Mouse (Mus musculus) ovary, postnatal 14 days (tissue): ENCODE results near the gene Ccdc81.

Experiments used
- DNase-seq: peaks from one replicate; pipeline ENCODE4 v3.0.0; 2022; ENCODE audit warnings: low spot score

The Ccdc81 gene

DNA sequence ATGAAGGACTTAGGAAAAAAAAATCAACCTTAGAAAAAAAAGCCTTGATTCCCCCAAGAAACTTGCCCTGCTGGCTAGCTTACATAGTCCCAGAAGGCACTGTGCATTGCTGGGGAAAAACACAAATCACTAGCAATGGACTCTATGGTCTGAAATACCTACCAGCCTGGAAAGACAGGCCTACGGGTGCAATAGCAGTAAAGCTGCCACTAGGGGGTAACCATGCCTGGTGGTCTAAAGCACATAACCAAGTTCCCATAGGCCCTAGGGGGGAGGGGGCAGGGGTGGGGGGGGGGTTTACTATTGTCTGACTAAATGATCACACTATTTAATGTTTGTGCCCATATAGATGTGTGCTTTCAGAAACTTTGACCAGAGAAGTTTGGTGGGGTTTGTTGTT, 38.7 kb downstream of the Ccdc81 start:
- no peak for DNase-seq

DNA sequence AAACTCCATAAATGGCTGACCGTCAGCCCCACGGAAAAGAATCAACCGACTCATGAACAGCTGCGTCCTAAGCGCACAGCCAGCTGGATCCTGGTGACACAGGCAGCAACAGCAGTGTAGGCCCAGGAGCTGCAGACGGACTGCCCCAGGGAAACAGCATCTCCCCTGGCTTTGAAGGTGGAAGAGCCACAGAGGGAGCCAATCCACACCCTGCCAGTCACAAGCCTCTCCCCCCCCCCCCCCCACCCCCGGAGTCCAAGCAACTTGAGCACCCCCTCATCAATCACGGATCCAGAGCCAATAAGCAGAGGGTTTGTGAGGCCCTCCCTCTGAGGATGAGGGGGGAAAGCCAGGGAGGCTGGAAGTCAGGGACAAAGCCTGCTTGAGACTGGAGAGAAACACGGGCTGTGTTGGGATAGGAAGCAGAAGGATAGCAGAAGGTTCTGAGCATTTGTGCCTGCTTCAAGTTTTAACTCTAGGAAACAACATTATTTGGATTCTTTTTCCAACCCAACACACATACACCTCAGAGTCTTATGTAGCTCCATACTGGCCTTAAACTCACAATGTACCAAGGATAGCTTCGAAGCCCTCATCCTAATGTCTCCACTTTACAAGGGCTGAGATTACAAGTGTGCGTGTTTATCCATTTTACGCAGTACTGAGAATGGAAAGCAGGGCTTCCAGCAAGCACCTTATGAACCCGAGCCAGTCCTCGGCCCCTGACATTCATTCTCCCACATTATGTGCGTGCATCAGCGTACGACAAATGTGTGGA, 46.8 kb downstream of the Ccdc81 start:
- DNase-seq = no peak

- DNase-seq = no peak
These were observed 48.2 kb downstream of the Ccdc81 start for GRCm38 (mm10) chr7:89855196-89855595.

DNA sequence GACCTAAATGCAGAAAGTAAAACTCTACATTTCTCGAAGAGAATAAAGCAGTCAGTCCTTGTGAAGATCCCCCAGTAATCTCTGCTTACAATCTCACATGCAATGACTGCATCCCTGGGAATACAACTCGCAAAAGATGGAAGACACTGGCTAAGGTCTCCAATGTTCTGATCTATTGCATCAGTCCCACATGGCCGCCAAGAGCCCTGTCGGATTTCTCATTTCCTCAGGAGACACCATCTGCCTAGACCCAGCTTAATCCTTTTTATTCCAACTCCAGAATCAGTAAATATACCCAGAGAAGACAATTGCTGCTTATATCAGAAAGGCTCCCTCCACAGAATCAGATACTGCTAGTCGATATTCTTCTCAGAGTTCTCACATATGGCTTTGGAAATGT, 50.3 kb downstream of the Ccdc81 start:
- DNase-seq = no peak

DNA sequence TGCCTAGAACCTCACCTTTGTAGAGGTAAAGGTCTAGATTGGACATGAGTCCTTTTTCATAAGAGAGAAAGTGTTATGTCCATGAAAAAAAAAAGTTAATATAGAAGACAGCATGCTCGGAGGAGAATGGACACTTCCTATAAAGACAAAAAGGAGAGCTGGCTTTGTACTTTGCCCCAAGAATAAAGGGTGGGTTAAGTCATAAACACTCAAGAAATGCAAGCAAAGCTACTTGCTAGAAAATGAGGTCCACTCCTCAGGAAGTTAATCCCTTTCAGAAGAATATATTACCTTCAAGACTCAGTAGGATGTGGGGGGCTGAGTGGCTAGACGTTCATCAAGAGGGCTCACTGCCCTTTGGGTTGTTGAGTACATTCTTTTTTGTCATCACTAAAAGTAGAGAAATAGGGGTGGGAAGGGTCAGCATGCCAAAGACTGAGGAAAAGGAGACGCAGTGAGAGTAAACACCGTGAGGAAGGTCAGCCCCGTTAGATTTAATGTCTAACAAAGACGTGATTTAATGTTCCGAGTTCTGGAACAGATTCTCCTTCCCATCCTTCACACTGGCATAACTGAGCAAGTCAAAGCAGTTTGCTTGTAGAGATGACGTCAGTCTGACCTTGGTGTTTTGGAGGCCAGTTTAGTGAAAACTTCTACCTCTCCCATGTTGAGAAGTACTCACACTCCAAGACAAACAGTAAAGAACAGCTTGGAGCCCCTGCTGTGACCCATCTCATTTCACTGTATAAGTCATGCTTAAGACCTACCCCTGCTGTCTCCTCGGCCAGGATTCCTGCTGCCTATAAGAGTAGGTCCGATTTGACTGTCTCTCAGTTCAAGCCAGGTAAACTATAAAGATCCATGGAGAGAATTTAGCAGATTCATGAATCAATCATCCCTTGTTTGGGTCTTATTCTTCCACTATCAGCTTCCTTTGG, 51.0 kb downstream of the Ccdc81 start:
- no peak for DNase-seq

GRCm38 (mm10) chr7:89850510-89850909, 52.9 kb downstream of the Ccdc81 start:
- DNase-seq = no peak

- DNase-seq = no peak
These were observed 57.8 kb downstream of the Ccdc81 start for GRCm38 (mm10) chr7:89845669-89846068.

- peak; percentile 46 for DNase-seq
These were observed 59.9 kb downstream of the Ccdc81 start for GRCm38 (mm10) chr7:89843533-89843932.

DNA sequence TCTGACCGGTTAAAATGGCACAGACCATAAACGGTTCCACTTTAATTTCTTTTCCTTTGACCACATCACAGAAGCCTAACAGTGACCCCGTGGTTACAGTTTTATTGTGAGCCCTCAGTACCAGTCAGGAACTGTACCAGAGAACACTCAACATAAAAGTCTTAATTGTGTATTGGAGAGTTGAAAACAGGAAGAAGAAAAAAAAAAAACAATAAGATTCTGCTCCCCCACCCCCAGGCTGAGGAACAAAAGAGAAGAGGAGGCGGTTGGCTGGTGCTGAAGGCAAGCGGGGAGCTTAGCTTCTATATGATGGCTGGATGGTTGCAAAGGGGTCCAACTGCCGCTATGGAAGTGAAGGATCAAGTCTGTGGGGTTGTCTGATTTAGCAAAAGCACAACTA, 60.3 kb downstream of the Ccdc81 start:
- no peak for DNase-seq

DNA sequence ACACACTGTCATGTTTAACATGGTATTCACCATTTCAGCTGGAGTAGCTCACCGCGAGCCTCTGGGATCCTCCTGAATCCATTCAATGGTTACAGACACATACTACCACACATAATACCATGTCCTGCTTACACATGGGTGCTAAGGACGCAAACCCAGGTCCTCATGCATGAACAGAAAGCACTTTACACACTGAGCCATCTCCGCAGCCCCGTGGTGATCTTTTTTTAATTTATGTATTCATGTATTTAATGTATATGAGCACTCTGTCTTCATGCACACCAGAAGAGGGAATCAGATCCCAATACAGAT, 61.1 kb downstream of the Ccdc81 start:
- no peak for DNase-seq

- DNase-seq = peak; percentile 80
These were observed 61.6 kb downstream of the Ccdc81 start for GRCm38 (mm10) chr7:89841670-89842403.

GRCm38 (mm10) chr7:89839721-89840120, 63.7 kb downstream of the Ccdc81 start:
- no peak for DNase-seq

DNA sequence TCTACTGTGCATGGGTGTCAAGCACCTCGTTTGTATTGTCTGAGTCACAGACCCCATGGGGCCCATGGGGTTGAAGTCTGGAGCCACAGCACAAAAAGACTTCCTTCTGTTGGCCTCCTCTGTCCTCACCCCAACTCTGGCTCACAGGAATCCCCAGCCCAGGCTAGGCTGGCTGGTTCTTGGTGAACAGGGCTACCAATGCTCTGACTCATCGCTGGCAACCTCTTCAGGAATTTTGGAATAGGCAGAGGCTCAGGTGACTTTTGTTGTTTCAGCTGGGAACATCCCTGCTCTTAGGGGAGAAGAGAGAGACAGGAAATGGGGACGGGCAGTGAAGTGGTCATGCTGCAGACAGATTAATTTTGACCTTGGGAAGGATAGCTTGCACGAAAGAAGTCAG, 65.6 kb downstream of the Ccdc81 start:
- DNase-seq = no peak

- no peak for DNase-seq
These were observed 66.8 kb downstream of the Ccdc81 start for GRCm38 (mm10) chr7:89836676-89837075.

DNA sequence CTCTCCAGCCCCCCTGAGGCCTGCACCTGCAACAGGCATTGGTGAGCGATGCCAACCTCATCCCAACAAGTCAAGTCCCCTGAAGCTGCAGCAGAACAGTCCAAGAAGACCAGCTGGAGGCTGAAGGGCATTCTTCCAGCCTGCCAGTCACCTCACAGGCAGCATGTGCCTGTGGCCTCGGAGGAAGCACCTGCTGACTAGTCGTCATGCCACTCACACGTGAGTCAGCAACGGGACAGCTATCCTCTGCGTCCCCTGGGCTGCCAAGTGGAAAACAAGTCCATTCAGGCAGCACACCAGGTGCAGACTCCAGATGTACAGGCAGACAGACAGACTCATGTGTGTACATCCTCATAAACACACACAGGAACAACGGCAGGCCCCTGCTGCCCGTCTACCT, 67.9 kb downstream of the Ccdc81 start:
- no peak for DNase-seq

DNA sequence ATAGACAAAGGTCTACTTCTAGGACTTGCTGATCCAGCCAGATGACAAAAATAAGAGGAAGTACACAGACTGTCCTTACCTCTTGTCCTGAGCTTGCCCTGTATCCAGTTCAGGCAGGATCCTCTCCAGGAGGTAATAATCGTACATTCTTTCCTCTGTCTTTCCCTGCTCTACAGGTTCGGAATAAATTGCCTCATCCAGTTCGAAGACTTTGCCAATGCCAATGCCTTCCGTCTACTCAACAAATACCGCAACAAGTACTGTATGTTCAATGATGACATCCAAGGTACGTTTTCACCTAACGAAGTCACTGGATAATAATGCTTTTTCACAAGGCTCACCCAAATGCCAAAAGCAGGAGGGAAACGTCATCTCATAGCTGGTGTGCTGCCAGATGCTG, 69.9 kb downstream of the Ccdc81 start:
- DNase-seq = no peak

DNA sequence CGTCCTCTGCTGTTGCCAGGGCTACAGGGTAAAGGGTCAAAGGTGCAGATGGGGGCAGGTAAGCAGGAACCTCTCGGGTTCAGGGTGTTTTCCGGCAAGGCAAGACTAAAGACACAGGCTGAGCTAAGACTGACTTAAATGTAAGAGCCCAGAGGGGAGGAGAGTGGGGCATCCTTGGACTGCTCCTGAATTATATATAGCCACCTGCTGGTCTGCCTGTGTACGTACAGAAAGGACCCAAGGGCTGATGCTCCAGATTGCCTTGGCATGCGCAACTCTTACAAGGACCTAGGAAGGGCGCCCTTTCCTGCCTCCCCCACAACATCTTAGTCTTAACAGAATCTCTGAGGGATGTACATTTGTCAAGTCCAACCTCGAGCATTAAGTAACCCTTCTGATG, 74.2 kb downstream of the Ccdc81 start:
- no peak for DNase-seq

GRCm38 (mm10) chr7:89828436-89829065, 74.9 kb downstream of the Ccdc81 start:
- no peak for DNase-seq
